Mouse (Mus musculus) neural tube, embryonic 10.5 days (tissue): ENCODE data around the gene Ndufa1.
"Not testable (repeated sequence)": the region's sequence is repeated elsewhere in the genome, so short reads cannot be mapped to it uniquely, and the experiment has no call there.

Experiments
- DNase-seq: peaks from one replicate; pipeline ENCODE4 v3.0.0-alpha.2; 2017; ENCODE audit warnings: low spot score; ENCODE audit errors: extremely low spot score

Ndufa1 gene

DNA sequence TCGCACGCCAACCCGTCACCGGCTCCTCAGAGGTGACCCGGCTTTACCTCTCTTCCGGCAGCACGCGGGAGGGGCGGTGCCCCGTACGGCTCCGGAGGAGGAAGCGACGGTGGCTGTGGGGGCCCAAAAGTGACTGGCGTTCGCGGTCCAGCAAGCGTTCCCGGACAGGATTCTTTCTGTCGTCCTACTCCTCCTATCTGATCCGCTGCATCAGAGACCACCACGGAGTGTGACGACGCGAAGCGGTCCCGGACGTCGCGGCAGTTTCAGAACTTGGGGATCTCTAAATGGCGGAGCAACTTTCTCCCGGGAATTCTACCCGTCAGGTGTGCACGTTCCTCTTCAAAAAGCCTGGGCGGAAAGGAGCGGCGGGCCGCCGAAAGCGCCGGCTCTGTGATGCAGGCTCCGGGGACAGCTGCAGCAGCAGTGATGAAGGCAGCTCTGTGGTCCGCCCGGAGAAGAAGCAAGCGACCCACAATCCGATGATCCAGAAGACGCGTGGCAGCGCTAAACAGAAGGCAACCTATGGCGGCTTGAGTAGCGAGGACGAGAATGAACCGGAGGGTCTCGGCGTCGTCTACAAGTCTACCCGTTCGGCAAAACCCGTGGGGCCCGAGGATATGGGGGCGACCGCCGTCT is at the start of gene Ndufa1, which contains the start of gene Rnf113a1:
Gene Ndufa1 (minus strand): TSS at position 59 of the 639 bp plus-strand sequence.
Gene Rnf113a1 (plus strand): TSS at position 141 of the 639 bp plus-strand sequence.
- DNase-seq = peak; percentile 74

DNA sequence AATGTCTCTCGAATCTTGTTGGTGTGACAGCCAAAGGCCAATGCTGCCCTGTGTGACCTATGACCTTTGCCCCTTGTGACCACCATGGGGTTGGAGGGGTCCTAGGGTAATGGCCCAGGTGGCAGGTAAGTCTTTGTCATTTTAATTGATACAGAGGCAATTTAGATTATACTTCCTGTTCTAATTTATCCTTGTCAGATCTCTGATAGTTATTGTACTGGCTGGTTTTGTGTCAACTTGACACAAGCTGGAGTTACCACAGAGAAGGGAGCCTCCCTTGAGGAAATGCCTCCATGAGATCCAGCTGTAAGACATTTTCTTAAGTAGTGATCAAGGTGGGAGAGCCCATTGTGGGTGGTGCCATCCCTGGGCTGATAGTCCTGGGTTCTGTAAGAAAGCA is 31.2 kb upstream of the Ndufa1 start, which contains the start of gene Rhox1:
Gene Rhox1 (minus strand): TSS at position 101 of the 400 bp plus-strand sequence.
- not testable (repeated sequence) for DNase-seq

DNA sequence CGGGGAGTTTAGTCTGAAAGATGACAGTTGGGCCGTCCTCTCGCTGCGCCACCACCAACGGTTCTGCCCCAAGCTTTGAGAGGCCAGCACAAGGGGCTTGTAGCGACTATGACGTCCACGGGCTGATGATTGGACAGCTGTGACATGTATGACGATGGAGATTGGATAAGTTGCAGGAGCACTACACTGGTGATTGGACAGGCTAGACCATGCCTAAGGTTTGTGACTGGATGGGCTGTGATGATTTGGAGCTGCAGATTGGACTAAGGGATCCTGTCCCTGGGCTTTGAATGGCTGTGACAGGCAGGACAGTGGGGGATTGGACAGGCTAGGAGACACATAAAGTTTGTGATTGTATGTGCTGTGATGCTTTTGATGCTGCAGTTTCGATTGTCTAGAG is 20.0 kb upstream of the Ndufa1 start, which contains the start of gene Gm9:
Gene Gm9 (minus strand): TSS at position 101 of the 400 bp plus-strand sequence.
- DNase-seq = no peak

DNA sequence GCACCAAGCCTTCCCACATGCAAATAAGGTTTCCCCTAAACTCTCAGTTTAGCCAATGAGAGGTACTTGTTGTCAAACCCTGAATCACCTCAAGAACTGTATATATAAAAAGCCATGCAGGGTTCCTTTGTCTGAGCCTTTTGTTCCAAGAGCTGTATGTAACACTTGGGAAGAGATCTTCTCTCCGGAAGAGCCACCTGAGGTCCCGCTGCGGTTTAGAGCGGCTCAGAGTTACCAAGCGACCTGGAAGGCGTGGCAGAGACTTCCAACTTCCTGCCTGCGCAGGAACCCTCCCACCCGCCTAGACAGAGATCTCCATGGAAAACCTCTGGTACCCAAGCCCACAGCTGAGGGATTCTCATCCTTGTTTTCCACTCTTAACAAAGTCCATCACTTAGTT is 7.7 kb upstream of the Ndufa1 start:
- no peak for DNase-seq

DNA sequence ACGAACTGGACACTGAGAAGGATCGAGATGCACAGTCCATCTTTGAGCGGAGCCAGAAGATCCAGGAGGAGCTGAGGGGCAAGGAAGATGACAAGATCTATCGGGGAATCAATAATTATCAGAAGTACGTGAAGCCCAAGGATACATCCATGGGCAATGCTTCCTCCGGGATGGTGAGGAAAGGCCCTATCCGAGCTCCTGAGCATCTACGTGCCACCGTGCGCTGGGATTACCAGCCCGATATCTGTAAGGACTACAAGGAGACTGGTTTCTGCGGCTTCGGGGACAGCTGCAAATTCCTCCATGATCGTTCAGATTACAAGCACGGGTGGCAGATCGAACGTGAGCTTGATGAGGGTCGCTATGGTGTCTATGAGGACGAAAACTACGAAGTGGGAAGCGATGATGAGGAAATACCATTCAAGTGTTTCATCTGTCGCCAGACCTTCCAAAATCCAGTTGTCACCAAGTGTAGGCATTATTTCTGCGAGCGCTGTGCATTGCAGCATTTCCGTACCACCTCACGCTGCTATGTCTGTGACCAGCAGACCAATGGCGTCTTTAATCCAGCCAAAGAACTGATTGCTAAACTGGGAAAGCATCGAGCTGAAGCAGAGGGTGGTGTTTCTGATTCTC is 899 bp upstream of the Ndufa1 start:
- no peak for DNase-seq

DNA sequence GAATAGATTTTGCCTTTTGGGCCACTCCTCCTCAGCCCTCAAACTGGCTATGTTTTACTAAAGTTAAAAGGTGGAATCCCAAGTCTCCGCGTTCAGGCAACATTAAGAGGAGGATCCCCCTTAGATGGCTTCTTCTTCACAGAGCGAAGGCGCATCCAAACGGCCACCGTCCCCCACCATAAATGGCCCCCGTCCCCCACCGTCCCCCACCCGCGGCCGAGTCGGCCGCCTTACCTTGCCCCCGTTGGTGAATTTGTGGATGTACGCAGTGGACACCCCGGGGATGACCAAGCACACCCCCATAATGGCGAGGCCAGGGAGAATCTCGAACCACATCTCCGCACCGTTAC is 233 bp downstream of the Ndufa1 start:
- no peak for DNase-seq

DNA sequence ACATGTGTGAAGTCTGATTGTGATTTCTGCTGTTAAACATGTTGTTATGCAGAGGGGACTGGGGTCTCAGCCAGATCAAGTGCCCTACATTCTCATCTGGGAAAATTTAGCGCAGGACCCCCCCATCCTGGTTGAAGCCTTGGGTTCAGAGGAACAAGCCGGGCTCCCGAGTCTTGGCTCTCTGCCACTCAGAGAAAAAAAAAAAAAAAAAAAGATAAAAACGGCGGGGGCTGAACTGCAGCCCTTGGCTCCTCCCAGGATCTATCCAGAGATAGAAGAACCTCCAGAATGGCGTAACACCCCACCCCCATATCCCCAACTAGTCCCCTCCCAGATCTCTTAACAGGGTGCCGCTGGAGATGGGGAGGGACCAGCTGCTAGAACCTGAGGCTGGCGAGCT is 6.6 kb downstream of the Ndufa1 start:
- not testable (repeated sequence) for DNase-seq

DNA sequence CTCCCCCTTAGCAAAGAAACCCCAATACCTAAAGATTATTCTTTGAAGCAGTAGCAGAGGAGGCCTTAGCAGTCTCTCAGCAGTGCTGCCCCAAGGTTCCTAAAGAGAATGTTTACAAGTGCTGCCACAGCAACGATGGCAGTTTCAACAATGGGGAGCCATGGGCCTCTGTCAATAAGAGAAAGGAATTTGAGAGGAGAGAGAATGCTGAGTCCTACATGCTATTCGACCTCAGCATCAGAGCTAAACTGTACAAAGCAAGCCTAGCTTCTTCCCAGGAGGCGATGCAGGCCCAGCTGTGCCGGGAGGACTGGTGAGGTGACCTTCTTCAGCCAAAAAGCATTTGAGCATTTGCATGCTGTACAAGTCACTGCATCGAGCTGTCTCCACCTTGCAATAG is 22.2 kb downstream of the Ndufa1 start, which contains the start of gene Akap14:
Gene Akap14 (minus strand): TSS at position 101 of the 400 bp plus-strand sequence.
- no peak for DNase-seq

DNA sequence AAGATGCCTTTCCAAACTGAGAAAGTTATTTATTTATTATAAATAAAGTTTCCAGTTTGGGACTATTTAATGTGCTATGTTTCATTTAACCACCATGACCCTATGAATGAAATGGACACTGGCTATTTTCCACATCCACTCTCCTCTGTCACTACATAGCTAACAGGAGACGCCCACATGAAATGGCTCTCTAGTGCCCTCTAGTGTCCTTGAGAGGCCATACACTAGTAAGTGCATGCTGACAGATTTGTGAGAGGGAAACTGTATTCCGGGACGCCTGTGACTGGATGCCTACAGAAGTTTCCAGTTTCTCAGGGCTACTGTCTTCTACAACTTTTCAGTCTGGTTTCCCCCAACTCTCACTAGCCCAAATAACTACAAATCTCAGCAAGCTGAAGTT is 23.9 kb downstream of the Ndufa1 start:
- no peak for DNase-seq

DNA sequence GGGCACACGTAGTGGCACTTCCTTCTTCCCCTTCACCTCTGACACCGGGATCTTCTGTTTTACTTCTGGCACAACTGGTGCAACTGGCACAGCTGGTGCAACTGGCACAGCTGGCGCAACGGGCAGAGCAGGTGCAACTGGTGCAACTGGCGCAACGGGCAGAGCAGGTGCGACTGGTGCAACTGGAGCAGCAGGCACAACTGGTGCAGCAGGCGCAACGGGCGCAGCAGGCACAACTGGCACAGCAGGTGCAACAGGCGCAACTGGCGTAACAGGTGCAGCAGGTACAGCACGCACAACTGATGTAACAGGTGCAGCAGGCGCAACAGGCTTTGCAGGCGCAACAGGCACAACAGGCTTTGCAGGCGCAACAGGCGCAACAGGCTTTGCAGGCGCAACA is 27.8 kb downstream of the Ndufa1 start:
- no peak for DNase-seq

DNA sequence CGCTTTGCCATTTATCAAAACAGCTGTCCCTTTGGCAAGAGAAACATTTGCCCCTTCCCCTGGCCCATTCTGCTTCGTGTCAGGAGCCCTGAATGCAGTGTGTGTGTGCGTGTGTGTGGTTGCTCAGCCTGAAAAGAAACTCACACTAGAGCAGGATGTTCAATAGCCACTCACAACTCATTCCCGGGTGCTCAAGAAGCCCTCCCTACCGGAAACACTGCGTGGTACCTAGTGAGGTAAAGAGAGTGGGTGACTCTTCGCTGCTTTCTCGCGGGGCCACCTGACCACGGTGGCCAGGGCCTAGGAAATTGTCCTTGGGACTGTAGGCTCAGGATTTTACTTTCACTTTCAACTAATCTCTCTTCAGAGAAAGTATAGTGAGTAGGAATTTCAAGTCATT is 29.8 kb downstream of the Ndufa1 start:
- DNase-seq = no peak

DNA sequence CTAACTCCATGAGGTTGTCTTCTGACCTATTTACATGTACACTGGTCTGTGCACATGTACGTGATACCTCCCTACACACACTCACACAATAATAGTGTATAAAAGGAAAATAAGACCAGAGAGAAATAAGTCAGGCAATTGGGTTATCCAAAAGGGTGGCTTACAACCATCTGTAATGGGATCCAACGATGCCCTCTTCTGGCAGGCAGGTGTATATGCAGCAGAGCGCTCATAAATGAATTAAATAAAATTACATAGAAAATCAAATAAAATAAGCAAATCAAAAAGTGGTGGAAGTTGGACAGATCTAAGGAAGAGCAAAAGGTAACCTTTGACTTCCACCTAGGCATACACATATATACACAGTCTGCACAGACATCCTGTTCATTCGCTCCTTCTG is 33.1 kb downstream of the Ndufa1 start:
- no peak for DNase-seq

DNA sequence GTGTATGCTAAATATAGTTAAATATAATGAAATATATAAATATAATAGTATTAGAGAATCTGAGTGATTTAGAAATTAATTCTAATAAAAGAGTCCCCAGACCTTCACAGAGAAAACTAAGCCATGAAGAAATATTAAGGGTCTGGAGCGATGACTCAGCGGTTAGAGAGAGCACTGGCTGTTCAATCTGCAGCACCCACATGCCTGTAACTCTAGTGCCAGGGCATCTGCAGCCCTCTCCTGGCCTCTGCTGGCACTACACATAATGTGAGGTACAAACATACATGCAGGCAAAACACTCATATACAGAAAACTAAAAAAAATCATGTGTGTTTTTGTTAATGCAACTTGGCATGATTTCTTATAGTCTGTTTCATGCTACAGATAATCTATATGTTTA is 46.0 kb downstream of the Ndufa1 start:
- DNase-seq = no peak

DNA sequence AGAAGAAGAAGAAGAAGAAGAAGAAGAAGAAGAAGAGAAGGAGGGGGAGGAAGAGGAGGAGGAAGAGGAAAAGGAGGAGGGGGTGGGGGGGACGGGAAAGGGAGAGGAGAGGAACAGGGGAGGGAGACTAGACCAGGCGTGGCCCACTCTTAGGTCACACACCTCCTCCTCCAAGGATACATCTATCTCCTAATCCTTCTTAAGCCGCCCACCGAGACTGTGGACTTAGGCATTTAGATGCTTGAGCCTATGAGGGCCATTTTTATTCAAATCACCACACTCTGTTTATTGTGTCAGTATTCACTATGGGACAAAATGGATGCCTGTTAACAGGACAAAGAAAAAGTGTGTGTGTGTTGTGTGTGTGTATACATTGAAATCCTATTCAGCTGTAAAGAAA is 46.5 kb downstream of the Ndufa1 start:
- DNase-seq = not testable (repeated sequence)

DNA sequence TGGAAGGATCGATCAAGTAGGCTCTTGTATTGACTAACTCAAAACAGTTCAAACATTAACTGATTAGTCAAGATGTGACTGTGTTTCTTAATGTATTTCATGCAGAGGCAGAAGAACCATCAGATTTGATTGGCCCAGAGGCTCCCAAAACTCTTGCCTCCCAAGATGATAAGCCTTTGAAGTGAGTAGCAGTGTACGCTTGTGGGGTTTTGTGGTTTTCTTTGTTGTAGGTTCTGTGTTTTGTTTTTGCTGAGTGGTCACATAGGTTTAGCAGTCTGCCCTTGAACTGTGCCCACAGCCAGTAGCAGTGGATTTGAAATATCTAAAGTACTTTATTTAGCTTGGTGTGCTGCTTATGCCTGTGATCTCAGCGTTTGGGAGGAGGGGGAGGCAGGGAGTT is 49.2 kb downstream of the Ndufa1 start:
- DNase-seq = no peak
